Comparison of ENCODE assay signal across 1 mouse cellular context in the genomic region with DNA sequence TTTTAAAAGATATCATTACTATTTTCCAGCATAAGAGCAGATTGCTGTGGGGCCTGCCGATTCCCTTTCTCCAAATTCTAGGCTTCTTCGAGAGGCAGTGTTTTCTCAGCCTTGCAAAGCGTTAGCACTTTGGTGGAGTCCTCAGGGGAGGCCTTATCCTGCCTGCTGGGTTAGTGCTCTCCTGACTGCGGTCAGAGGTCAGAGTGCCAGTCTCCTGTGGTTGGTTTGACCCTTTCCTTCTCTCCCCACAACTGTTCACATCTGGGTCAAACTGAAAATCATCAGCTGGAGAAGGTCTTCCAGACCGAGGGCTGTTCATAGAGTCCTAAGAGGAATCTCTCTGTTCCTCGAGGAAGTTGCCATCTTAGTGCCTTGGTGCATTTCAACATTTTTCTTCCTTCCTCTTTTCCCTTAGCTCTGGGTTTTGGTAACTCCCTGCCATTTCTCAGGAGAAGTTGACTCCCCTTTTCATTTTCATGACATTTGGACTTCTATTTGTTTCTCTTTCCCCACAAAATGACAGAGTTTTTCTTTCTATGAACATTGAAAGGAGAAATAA.
TF ChIP-seq lines count a peak whose summit lies in the region.

No protein-coding gene starts in this region.

TF ChIP-seq in MEL, 35 proteins besides CTCF, POLR2A, EP300 and RAD21:
- TF ChIP-seq MEF2A (IDR thresholded peaks at IDR 0.05; ENCODE audit: extremely low read depth, insufficient replicate concordance, low read depth, low read length, poor library complexity, severe bottlenecking): no peak
- peak; percentile 9; the same call in 1 of the 2 replicates for TF ChIP-seq SIN3A (IDR thresholded peaks at IDR 0.05; ENCODE audit: low read length)
- TF ChIP-seq ELF1 (IDR thresholded peaks at IDR 0.05; ENCODE audit: low read depth, low read length): no peak
- no peak for TF ChIP-seq TCF12 (IDR thresholded peaks at IDR 0.05; ENCODE audit: low read depth, low read length)
- no peak for TF ChIP-seq KAT2A (conservative IDR thresholded peaks at IDR 0.05; ENCODE audit: low read depth, low read length)
- TF ChIP-seq USF2 (IDR thresholded peaks at IDR 0.05; ENCODE audit: borderline replicate concordance in 1 of 2, insufficient read depth in 1 of 2, low read depth in 1 of 2, low read length in 2 of 2): no peak
- TF ChIP-seq CHD2 (IDR thresholded peaks at IDR 0.05; ENCODE audit: low read length): no peak
- TF ChIP-seq MAX (IDR thresholded peaks at IDR 0.05; ENCODE audit: low read length): peak; percentile 29; the same call in 1 of the 2 replicates
- no peak for TF ChIP-seq HCFC1 (IDR thresholded peaks at IDR 0.05; ENCODE audit: low read depth, low read length)
- TF ChIP-seq POLR2AphosphoS2 (IDR thresholded peaks at IDR 0.05; ENCODE audit: low read length): no peak
- no peak for TF ChIP-seq MAFK (IDR thresholded peaks at IDR 0.05; ENCODE audit: borderline replicate concordance, low read depth, low read length)
- no peak for TF ChIP-seq NELFE (IDR thresholded peaks at IDR 0.05; ENCODE audit: low read depth, low read length)
- TF ChIP-seq POLR2AphosphoS5 (IDR thresholded peaks at IDR 0.05; ENCODE audit: borderline replicate concordance, low read depth, low read length): no peak
- no peak for TF ChIP-seq TAL1 (IDR thresholded peaks at IDR 0.05; ENCODE audit: low read length)
- no peak for TF ChIP-seq GATA1 (IDR thresholded peaks at IDR 0.05; ENCODE audit: low read depth, low read length)
- TF ChIP-seq ETS1 (IDR thresholded peaks at IDR 0.05; ENCODE audit: low read depth, low read length): peak; percentile 20; the same call in 1 of the 2 replicates
- TF ChIP-seq MYB (IDR thresholded peaks at IDR 0.05; ENCODE audit: low read depth, low read length): no peak
- TF ChIP-seq MAZ (IDR thresholded peaks at IDR 0.05; ENCODE audit: low read depth, low read length): no peak
- no peak for TF ChIP-seq UBTF (IDR thresholded peaks at IDR 0.05; ENCODE audit: borderline replicate concordance, insufficient read depth, low read depth, low read length)
- TF ChIP-seq CHD1 (IDR thresholded peaks at IDR 0.05; ENCODE audit: low read depth, low read length): no peak; the same call in 1 of the 2 replicates
- TF ChIP-seq SMC3 (IDR thresholded peaks at IDR 0.05; ENCODE audit: low read depth, low read length): no peak
- 0 out of 2 replicates have a peak, but pooled peaks have one; percentile 21 for TF ChIP-seq RCOR1 (IDR thresholded peaks at IDR 0.05; ENCODE audit: low read depth, low read length)
- TF ChIP-seq USF1 (IDR thresholded peaks at IDR 0.05; ENCODE audit: low read depth, low read length): no peak
- TF ChIP-seq ZKSCAN1 (IDR thresholded peaks at IDR 0.05; ENCODE audit: low read depth, low read length): no peak
- no peak for TF ChIP-seq GABPA (IDR thresholded peaks at IDR 0.05; ENCODE audit: low read depth, low read length)
- no peak for TF ChIP-seq BHLHE40 (IDR thresholded peaks at IDR 0.05; ENCODE audit: borderline replicate concordance, low read depth, low read length)
- TF ChIP-seq NRF1 (IDR thresholded peaks at IDR 0.05; ENCODE audit: insufficient read depth, low read depth, low read length, poor library complexity, severe bottlenecking): no peak
- no peak for TF ChIP-seq ZMIZ1 (IDR thresholded peaks at IDR 0.05; ENCODE audit: low read depth, low read length)
- no peak for TF ChIP-seq JUND (IDR thresholded peaks at IDR 0.05; ENCODE audit: low read depth, low read length)
- TF ChIP-seq MYC (IDR thresholded peaks at IDR 0.05; ENCODE audit: low read depth, low read length): no peak
- TF ChIP-seq ZNF384 (IDR thresholded peaks at IDR 0.05; ENCODE audit: low read depth, low read length): no peak
- no peak; the same call in 1 of the 2 replicates for TF ChIP-seq TBP (IDR thresholded peaks at IDR 0.05; ENCODE audit: low read depth, low read length)
- no peak for TF ChIP-seq E2F4 (IDR thresholded peaks at IDR 0.05; ENCODE audit: borderline replicate concordance, low read depth, low read length)
